Mouse (Mus musculus) megakaryocyte-erythroid progenitor cell, adult 5-6 weeks (primary cell): ENCODE data around the gene Ppp1r10. TPM values are rescaled to one million over a fixed set of nuclear protein-coding genes. Genes with fewer than 3 reads are reported as not detected.
A peak's percentile ranks its signal among the peaks of the same experiment; 100 is the strongest.

Experiments used
- ATAC-seq: replicated peaks from 2 replicates; pipeline ENCODE4 v1.8.0; 2016; ENCODE audit warnings: mild to moderate bottlenecking, inconsistent platforms; ENCODE audit not compliant: severe bottlenecking, poor library complexity, low FRiP score, low TSS enrichment
- total RNA-seq, 2 experiments: library from RNA; stranded (forward) in 1 of 2; stranded (reverse) in 1 of 2; fragments of 200-1000, 215-1000 nt in 1 of 2; fragments of >200 nt in 1 of 2; fragmentation: Nextera tagmentation in 1 of 2; gene quantifications; 2 replicates each; pipeline ENCODE4 v1.2.3; 2014 to 2017

The Ppp1r10 gene
- total RNA-seq, 2 experiments from 2014 or later: 80.8 to 103 TPM

- ATAC-seq: no peak
Observed at GRCm38 (mm10) chr17:35972131-35972530, 55.9 kb downstream of the Ppp1r10 start.

GRCm38 (mm10) chr17:35978811-35979400 is 62.7 kb downstream of the Ppp1r10 start:
- ATAC-seq: peak; percentile 1; the same call in 1 of the 2 replicates

- ATAC-seq: peak; percentile 81
Observed at GRCm38 (mm10) chr17:35979401-35980362, 63.4 kb downstream of the Ppp1r10 start, which contains the start of the genes Gnl1 and Prr3. TSS of gene Gnl1 (plus strand) at chr17:35979851. TSS of gene Prr3 (minus strand) at chr17:35980236.

- no peak for ATAC-seq
Observed at GRCm38 (mm10) chr17:35980363-35980754, 64.1 kb downstream of the Ppp1r10 start.

GRCm38 (mm10) chr17:35981776-35982175 is 65.5 kb downstream of the Ppp1r10 start:
- ATAC-seq: no peak

Other genes with a start within 250 kb of the Ppp1r10 start
- gene Vars2, start 248.8 kb upstream of the Ppp1r10 start, total RNA-seq (2014; fragmentation: Nextera tagmentation): 32.5 and 44.2 TPM in 2 replicates
- 8.3 and 19.1 TPM in 2 replicates for gene Vars2, start 248.8 kb upstream of the Ppp1r10 start, total RNA-seq (2017)
- 30.3 and 52.4 TPM in 2 replicates for gene Gtf2h4, start 242.7 kb upstream of the Ppp1r10 start, total RNA-seq (2014; fragmentation: Nextera tagmentation)
- gene Gtf2h4, start 242.7 kb upstream of the Ppp1r10 start, total RNA-seq (2017): 35.0 and 40.6 TPM in 2 replicates
- gene Ddr1, start 211.8 kb upstream of the Ppp1r10 start, total RNA-seq (2014; fragmentation: Nextera tagmentation): not detected in 2 replicates
- not detected in 2 replicates for gene Ddr1, start 211.8 kb upstream of the Ppp1r10 start, total RNA-seq (2017)
- 9.4 and 18.1 TPM in 2 replicates for gene Ier3, start 94.8 kb upstream of the Ppp1r10 start, total RNA-seq (2014; fragmentation: Nextera tagmentation)
- gene Ier3, start 94.8 kb upstream of the Ppp1r10 start, total RNA-seq (2017): 16.1 and 18.2 TPM in 2 replicates
- 68.3 and 99.7 TPM in 2 replicates for gene Flot1, start 93.2 kb upstream of the Ppp1r10 start, total RNA-seq (2014; fragmentation: Nextera tagmentation)
- 73.0 and 82.4 TPM in 2 replicates for gene Flot1, start 93.2 kb upstream of the Ppp1r10 start, total RNA-seq (2017)
- 823 and 947 TPM in 2 replicates for gene Tubb5, start 78.1 kb upstream of the Ppp1r10 start, total RNA-seq (2014; fragmentation: Nextera tagmentation)
- 678 and 844 TPM in 2 replicates for gene Tubb5, start 78.1 kb upstream of the Ppp1r10 start, total RNA-seq (2017)
- gene Mdc1, start 74.9 kb upstream of the Ppp1r10 start, total RNA-seq (2014; fragmentation: Nextera tagmentation): 71.8 and 74.8 TPM in 2 replicates
- gene Mdc1, start 74.9 kb upstream of the Ppp1r10 start, total RNA-seq (2017): 18.4 and 19.8 TPM in 2 replicates
- 27.0 and 32.4 TPM in 2 replicates for gene Nrm, start 55.1 kb upstream of the Ppp1r10 start, total RNA-seq (2014; fragmentation: Nextera tagmentation)
- 15.0 and 26.4 TPM in 2 replicates for gene Nrm, start 55.1 kb upstream of the Ppp1r10 start, total RNA-seq (2017)
- gene Ppp1r18, start 50.8 kb upstream of the Ppp1r10 start, total RNA-seq (2014; fragmentation: Nextera tagmentation): 11.9 and 13.3 TPM in 2 replicates
- gene Ppp1r18, start 50.8 kb upstream of the Ppp1r10 start, total RNA-seq (2017): 1.0 and 2.3 TPM in 2 replicates
- gene Dhx16, start 36.6 kb upstream of the Ppp1r10 start, total RNA-seq (2014; fragmentation: Nextera tagmentation): 132 and 133 TPM in 2 replicates
- gene Dhx16, start 36.6 kb upstream of the Ppp1r10 start, total RNA-seq (2017): 51.3 and 68.8 TPM in 2 replicates
- gene 2310061I04Rik, start 19.0 kb upstream of the Ppp1r10 start, total RNA-seq (2014; fragmentation: Nextera tagmentation): 107 and 160 TPM in 2 replicates
- 8.1 and 10.9 TPM in 2 replicates for gene 2310061I04Rik, start 19.0 kb upstream of the Ppp1r10 start, total RNA-seq (2017)
- 23.1 and 31.9 TPM in 2 replicates for gene Atat1, start 6.4 kb upstream of the Ppp1r10 start, total RNA-seq (2014; fragmentation: Nextera tagmentation)
- 3.0 and 4.3 TPM in 2 replicates for gene Atat1, start 6.4 kb upstream of the Ppp1r10 start, total RNA-seq (2017)
- 140 and 175 TPM in 2 replicates for gene Mrps18b, start within 50 bp of the Ppp1r10 start, total RNA-seq (2014; fragmentation: Nextera tagmentation)
- gene Mrps18b, start within 50 bp of the Ppp1r10 start, total RNA-seq (2017): 72.7 and 92.6 TPM in 2 replicates
- 132 and 157 TPM in 2 replicates for gene Abcf1, start 53.3 kb downstream of the Ppp1r10 start, total RNA-seq (2014; fragmentation: Nextera tagmentation)
- 398 and 560 TPM in 2 replicates for gene Abcf1, start 53.3 kb downstream of the Ppp1r10 start, total RNA-seq (2017)
- gene Gnl1, start 63.4 kb downstream of the Ppp1r10 start, total RNA-seq (2014; fragmentation: Nextera tagmentation): 27.1 and 28.2 TPM in 2 replicates
- 13.8 and 16.3 TPM in 2 replicates for gene Gnl1, start 63.4 kb downstream of the Ppp1r10 start, total RNA-seq (2017)
- gene Prr3, start 63.8 kb downstream of the Ppp1r10 start, total RNA-seq (2014; fragmentation: Nextera tagmentation): 41.0 and 48.3 TPM in 2 replicates
- 20.5 and 31.3 TPM in 2 replicates for gene Prr3, start 63.8 kb downstream of the Ppp1r10 start, total RNA-seq (2017)
- 6.8 and 10.1 TPM in 2 replicates for gene H2-T24, start 104.1 kb downstream of the Ppp1r10 start, total RNA-seq (2014; fragmentation: Nextera tagmentation)
- gene H2-T24, start 104.1 kb downstream of the Ppp1r10 start, total RNA-seq (2017): 25.5 and 35.1 TPM in 2 replicates
- 55.6 and 98.1 TPM in 2 replicates for gene H2-T23, start 116.4 kb downstream of the Ppp1r10 start, total RNA-seq (2014; fragmentation: Nextera tagmentation)
- gene H2-T23, start 116.4 kb downstream of the Ppp1r10 start, total RNA-seq (2017): 84.5 and 111 TPM in 2 replicates
- gene H2-T22, start 126.3 kb downstream of the Ppp1r10 start, total RNA-seq (2014; fragmentation: Nextera tagmentation): 17.1 and 25.6 TPM in 2 replicates
- 30.1 and 31.5 TPM in 2 replicates for gene H2-T22, start 126.3 kb downstream of the Ppp1r10 start, total RNA-seq (2017)
- gene Gm6034, start 126.5 kb downstream of the Ppp1r10 start, total RNA-seq (2014; fragmentation: Nextera tagmentation): 0.52 TPM in 1 of 2 replicates, not detected in the other
- gene Gm6034, start 126.5 kb downstream of the Ppp1r10 start, total RNA-seq (2017): not detected in 2 replicates
- not detected in 2 replicates for gene Gm11127, start 141.9 kb downstream of the Ppp1r10 start, total RNA-seq (2014; fragmentation: Nextera tagmentation)
- not detected in 2 replicates for gene Gm11127, start 141.9 kb downstream of the Ppp1r10 start, total RNA-seq (2017)
- 0.22 and 1.5 TPM in 2 replicates for gene Gm19684, start 205.2 kb downstream of the Ppp1r10 start, total RNA-seq (2014; fragmentation: Nextera tagmentation)
- gene Gm19684, start 205.2 kb downstream of the Ppp1r10 start, total RNA-seq (2017): 0.38 TPM in 1 of 2 replicates, not detected in the other
- not detected in 2 replicates for gene Gm7030, start 213.0 kb downstream of the Ppp1r10 start, total RNA-seq (2014; fragmentation: Nextera tagmentation)
- gene Gm7030, start 213.0 kb downstream of the Ppp1r10 start, total RNA-seq (2017): not detected in 2 replicates